Mouse (Mus musculus): ENCODE results near the gene Mptx1.
"Not testable (repeated sequence)": the region's sequence is repeated elsewhere in the genome, so short reads cannot be mapped to it uniquely, and the experiment has no call there.

Gene Mptx1

DNA sequence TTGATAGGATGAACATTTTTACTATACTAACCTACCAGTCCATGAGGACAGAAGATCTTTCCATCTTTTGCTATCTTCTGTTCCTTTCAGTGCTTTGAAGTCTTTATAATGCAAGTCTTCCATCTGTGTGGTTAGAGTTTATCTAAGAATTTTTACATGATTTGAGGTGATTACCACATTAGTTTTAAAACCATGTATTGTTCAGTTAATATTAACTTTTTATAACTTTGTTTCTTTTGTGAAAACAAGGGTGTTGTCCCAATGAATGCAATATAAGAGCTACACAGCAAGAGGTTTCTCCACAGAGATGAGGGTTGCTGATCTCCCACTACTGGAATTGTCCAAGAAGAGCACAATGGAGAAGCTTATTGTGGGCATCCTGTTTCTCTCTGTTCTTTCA, at the start of gene Mptx1:
Mptx1 (plus strand) TSS at position 301 of the 400 bp plus-strand sequence.
- DNase-seq, result no peak

DNA sequence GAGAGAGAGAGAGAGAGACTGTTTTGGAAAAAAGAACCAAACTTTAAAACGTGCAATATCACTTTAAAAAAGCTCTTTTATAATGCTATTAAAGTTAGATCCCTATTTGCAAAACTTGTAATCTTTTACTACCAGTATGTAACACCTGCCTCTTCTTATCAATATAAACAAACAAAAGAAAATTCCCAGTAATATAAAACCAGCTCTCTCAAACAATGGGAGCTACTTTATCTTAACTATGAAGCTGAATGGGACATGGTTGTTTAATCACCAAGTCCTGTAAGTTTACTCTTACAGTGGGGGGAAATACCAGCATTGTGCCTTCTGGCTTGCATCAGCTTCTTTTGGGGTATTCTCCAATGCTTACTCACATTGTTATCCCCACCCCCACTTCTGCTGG, 27.2 kb upstream of the Mptx1 start:
- no peak for DNase-seq

DNA sequence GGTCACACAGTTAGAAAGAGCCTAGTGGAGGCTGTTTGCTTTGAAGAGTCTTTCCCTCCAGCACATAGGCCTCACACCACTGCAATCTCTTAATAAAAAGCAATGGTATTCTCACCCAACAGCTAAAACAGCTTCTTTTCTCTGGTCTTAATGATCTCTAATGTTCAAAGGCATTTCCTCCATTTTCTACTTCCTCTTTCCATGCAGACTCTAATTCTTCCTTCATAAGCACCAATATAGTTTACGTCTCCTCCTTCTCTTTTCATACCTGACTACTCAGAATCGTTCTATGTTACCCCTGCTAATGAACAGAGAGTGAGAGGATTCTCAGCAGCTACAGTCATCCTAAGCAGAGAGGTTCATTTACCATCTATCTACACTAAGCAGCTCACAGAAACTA, 13.0 kb upstream of the Mptx1 start:
- no peak for DNase-seq

DNA sequence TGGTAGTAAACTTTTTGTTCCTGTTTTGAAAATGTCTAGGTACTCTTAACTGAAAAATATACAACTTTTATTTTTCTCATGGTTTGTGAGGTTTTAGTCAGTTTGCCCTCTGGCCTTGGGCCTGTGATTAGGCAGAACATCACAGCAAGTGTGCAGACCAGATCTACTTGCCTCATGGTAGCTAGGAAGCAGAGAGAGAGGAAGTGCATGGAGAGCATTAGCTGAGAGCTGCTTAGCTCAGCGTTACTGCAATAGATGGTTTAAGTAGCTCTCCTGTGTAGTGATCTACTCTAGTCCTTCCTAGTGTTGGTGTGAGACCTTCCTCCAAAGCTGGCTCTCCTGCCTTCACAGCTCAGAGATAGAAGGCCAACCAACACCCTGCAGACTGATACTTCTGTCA, 23.3 kb downstream of the Mptx1 start:
- not testable (repeated sequence) for DNase-seq

DNA sequence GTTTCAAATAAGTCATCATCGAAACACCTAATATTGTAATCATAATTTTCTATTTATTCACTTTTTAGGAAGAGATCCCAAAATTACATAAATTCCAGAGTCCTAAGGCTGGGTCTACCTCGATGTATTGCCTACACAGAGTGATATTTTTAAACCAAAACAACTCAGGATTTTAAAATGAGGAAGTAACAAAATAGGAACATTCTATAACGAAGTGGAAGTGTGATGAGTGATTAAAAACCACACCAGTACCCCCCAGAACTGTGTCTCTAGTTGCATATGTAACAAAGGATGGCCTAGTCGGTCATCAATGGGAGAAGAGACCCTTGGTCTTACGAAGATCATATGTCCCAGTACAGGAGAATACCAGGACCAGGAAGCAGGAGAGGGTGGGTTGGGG, 24.3 kb downstream of the Mptx1 start:
- no peak for DNase-seq

DNA sequence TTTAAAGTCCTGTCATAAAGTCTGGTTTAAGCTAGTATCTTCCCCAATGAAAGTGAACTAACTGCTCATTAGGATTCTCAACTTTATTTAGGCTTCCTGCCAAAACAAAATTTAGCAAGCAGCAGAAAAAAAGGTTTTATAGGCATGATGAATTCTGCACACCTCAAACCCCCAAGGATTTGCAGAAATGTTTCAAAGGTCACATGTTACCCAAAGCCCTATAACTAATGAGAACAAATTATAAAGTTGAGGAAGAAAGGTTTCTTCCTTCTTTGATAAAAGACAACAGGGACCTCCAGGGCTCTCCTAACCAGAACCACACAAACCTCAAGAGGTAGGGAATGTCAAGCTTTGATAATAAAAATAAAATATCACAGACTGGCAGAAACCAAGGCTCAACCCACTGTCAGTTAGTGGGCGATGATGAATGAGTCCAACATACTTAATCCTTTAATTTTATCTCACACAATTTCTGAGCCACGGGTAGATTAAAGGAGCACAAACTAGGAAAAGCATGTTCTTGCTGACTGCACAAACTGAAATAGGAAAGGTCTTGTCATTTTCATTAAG, 34.6 kb downstream of the Mptx1 start, which contains the start of gene Olfr417:
Olfr417 (plus strand) TSS at position 241 of the 570 bp plus-strand sequence.
- DNase-seq, result no peak

DNA sequence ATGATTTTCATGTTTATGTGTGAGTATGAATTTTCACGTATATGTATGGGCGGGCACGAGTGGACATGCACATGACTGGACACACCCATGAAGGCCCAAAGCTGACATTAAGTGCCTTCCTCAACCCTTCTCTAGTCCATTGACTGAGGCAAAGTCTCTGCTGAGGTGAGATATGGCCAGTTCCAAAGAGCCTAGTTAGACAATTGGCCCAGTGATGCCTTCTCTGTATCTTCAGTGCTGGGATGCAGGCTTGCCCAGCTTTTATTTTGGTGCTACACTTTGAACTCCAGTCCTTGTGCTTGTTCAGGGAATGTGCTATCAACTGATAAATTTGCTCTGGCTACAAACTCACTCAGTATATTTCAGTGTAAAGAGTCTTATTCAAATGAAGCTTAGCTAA, 43.5 kb downstream of the Mptx1 start:
- DNase-seq, result no peak

All from kidney, postnatal 36 days (tissue).